Mouse (Mus musculus) macrophage (primary cell): ENCODE data around the gene Cenps. TPM values are rescaled to one million over a fixed set of nuclear protein-coding genes. Genes with fewer than 3 reads are reported as not detected.
"Not testable (repeated sequence)": the region's sequence is repeated elsewhere in the genome, so short reads cannot be mapped to it uniquely, and the experiment has no call there.

ENCODE experiments used
- H3K27ac ChIP-seq: fragments of 350-480 bp; formaldehyde crosslinking; 2 replicates; pipeline ENCODE4 v1.9.0; 2021
- H3K36me3 ChIP-seq: fragments of 350-480 bp; formaldehyde crosslinking; 2 replicates; pipeline ENCODE4 v1.9.0; 2021; ENCODE audit errors: inconsistent target
- H3K4me3 ChIP-seq: fragments of 350-480 bp; formaldehyde crosslinking; 2 replicates; pipeline ENCODE4 v1.9.0; 2021; ENCODE audit errors: inconsistent target
- H3K79me2 ChIP-seq: fragments of 350-480 bp; formaldehyde crosslinking; 2 replicates; pipeline ENCODE4 v1.9.0; 2021; ENCODE audit errors: inconsistent target
- WGBS: methylation state at CpG from one replicate; pipeline ENCODE4 v1.1.7; 2026; ENCODE audit warnings: inconsistent platforms; ENCODE audit not compliant: missing documents; 5-methylcytosine and 5-hydroxymethylcytosine counted together
- polyA plus RNA-seq: library from polyadenylated mRNA; stranded (reverse); fragments of 250-400 nt; gene quantifications from 3 replicates; pipeline ENCODE4 v1.2.4, GENCODE M21; 2018; ENCODE audit warnings: inconsistent platforms
- total RNA-seq, 78 experiments: library from RNA; depleted of rRNA; stranded (reverse); fragments of 250-400 nt; gene quantifications; 1 replicate in 9 of 78; 2 replicates in 24 of 78; 3 replicates in 43 of 78; 4 replicates in 2 of 78; pipeline ENCODE4 v1.2.4; 2018; ENCODE audit warnings: inconsistent platforms in 56 of 78

Cenps gene
- 1 to 10 TPM in 11 of 26 experiments, under 1 TPM in 1, not detected in 14; 0.85 to 5.5 (median 2.6) TPM for total RNA-seq (2018; cell fraction: chromatin; rRNA removed)
- 1 to 10 TPM in 19 of 26 experiments, under 1 TPM in 7; 0.58 to 2.8 (median 1.4) TPM for total RNA-seq (2018; cell fraction: cytosol; rRNA removed)
- total RNA-seq (2018; cell fraction: nucleus; rRNA removed), result 1 to 10 TPM in 6 of 26 experiments, under 1 TPM in 5, not detected in 15; 0.47 to 9.3 (median 1.0) TPM
- polyA plus RNA-seq, result 1.6 to 10.9 TPM (median 3.6 TPM) in 3 replicates

- Histone ChIP-seq H3K79me2 (no peaks in the 10 kb centered on the region), H3K27ac (peak within 1 kb of the TSS; percentile 36; the same call in 1 of the 2 replicates), H3K4me3 (peak within 1 kb of the TSS; percentile 68), H3K36me3 (no peaks in the 10 kb centered on the region)
- WGBS, result 1% methylated on average over 68 of the region's 68 CpGs
Observed at GRCm38 (mm10) chr4:149136982-149137770, at the start of gene Cenps. Cenps (minus strand) TSS chr4:149137629.

GRCm38 (mm10) chr4:149182755-149183154 lies 45.3 kb upstream of the Cenps start:
- Histone ChIP-seq H3K79me2 (no peaks in the 10 kb centered on the region), H3K4me3 (no peak overlapping the region), H3K27ac (no peak overlapping the region), H3K36me3 (peaks cover 35% of the 10 kb centered on the region)
- WGBS, result 79% methylated on average over 4 of the region's 4 CpGs

- H3K79me2 ChIP-seq, result no peaks in the 10 kb centered on the region
- H3K36me3 ChIP-seq, result peaks cover 29% of the 10 kb centered on the region
- 53% methylated on average over 6 of the region's 7 CpGs for WGBS
- no peak overlapping the region for H3K4me3 ChIP-seq
- H3K27ac ChIP-seq, result no peak overlapping the region
Observed at GRCm38 (mm10) chr4:149182192-149182591, 44.8 kb upstream of the Cenps start.

GRCm38 (mm10) chr4:149179573-149179972 lies 42.1 kb upstream of the Cenps start:
- no peak overlapping the region for H3K27ac ChIP-seq
- WGBS, result 87% methylated on average over 4 of the region's 4 CpGs
- no peak overlapping the region for H3K4me3 ChIP-seq
- no peaks in the 10 kb centered on the region for H3K79me2 ChIP-seq
- H3K36me3 ChIP-seq, result peaks cover 20% of the 10 kb centered on the region

- Histone ChIP-seq H3K79me2 (no peaks in the 10 kb centered on the region), H3K4me3 (no peak overlapping the region), H3K27ac (no peak overlapping the region), H3K36me3 (peaks cover 20% of the 10 kb centered on the region)
- WGBS, result 30% methylated on average over 7 of the region's 7 CpGs
Observed at GRCm38 (mm10) chr4:149179160-149179559, 41.7 kb upstream of the Cenps start.

- Histone ChIP-seq H3K36me3 (peaks cover 15% of the 10 kb centered on the region), H3K4me3 (no peak overlapping the region), H3K27ac (no peak overlapping the region), H3K79me2 (no peaks in the 10 kb centered on the region)
- WGBS, result 89% methylated on average over 4 of the region's 7 CpGs
Observed at GRCm38 (mm10) chr4:149178328-149178727, 40.9 kb upstream of the Cenps start.

- Histone ChIP-seq H3K27ac (no peak overlapping the region), H3K4me3 (no peak overlapping the region), H3K79me2 (no peaks in the 10 kb centered on the region), H3K36me3 (peaks cover 14% of the 10 kb centered on the region)
- 93% methylated on average over 5 of the region's 5 CpGs for WGBS
Observed at GRCm38 (mm10) chr4:149177046-149177445, 39.6 kb upstream of the Cenps start.

- Histone ChIP-seq H3K79me2 (no peaks in the 10 kb centered on the region), H3K27ac (no peak overlapping the region), H3K36me3 (peaks cover 10% of the 10 kb centered on the region), H3K4me3 (no peak overlapping the region)
- WGBS, result 93% methylated on average over 6 of the region's 6 CpGs
Observed at GRCm38 (mm10) chr4:149176645-149177044, 39.2 kb upstream of the Cenps start.

- Histone ChIP-seq H3K4me3 (no peak overlapping the region), H3K36me3 (no peaks in the 10 kb centered on the region), H3K79me2 (no peaks in the 10 kb centered on the region), H3K27ac (peak overlapping the region; percentile 83)
- 5% methylated on average over 6 of the region's 6 CpGs for WGBS
Observed at GRCm38 (mm10) chr4:149173661-149174060, 36.2 kb upstream of the Cenps start.

- Histone ChIP-seq H3K79me2 (no peaks in the 10 kb centered on the region), H3K36me3 (no peaks in the 10 kb centered on the region), H3K27ac (peak overlapping the region; percentile 83), H3K4me3 (no peak overlapping the region)
- WGBS, result 81% methylated on average over 2 of the region's 2 CpGs
Observed at GRCm38 (mm10) chr4:149172666-149173065, 35.2 kb upstream of the Cenps start.

- 86% methylated on average over 4 of the region's 5 CpGs for WGBS
- no peaks in the 10 kb centered on the region for H3K36me3 ChIP-seq
- H3K79me2 ChIP-seq, result no peaks in the 10 kb centered on the region
- no peak overlapping the region for H3K4me3 ChIP-seq
- H3K27ac ChIP-seq, result peak overlapping the region; percentile 83
Observed at GRCm38 (mm10) chr4:149172083-149172482, 34.7 kb upstream of the Cenps start.

GRCm38 (mm10) chr4:149171581-149171981 lies 34.2 kb upstream of the Cenps start:
- Histone ChIP-seq H3K27ac (peak overlapping the region; percentile 83), H3K4me3 (no peak overlapping the region), H3K79me2 (no peaks in the 10 kb centered on the region), H3K36me3 (no peaks in the 10 kb centered on the region)
- 18% methylated on average over 5 of the region's 5 CpGs for WGBS

GRCm38 (mm10) chr4:149170394-149170931 lies 33.0 kb upstream of the Cenps start:
- H3K79me2 ChIP-seq, result peaks cover 7% of the 10 kb centered on the region
- peak overlapping the region; percentile 83 for H3K27ac ChIP-seq
- no peaks in the 10 kb centered on the region for H3K36me3 ChIP-seq
- WGBS, result 18% methylated on average over 7 of the region's 7 CpGs
- no peak overlapping the region for H3K4me3 ChIP-seq

GRCm38 (mm10) chr4:149169926-149170325 lies 32.5 kb upstream of the Cenps start:
- not testable (repeated sequence) for H3K4me3 ChIP-seq, H3K36me3 ChIP-seq
- WGBS, result 91% methylated on average over 7 of the region's 8 CpGs
- Histone ChIP-seq H3K27ac (peak overlapping the region; percentile 83), H3K79me2 (peaks cover 13% of the 10 kb centered on the region)

- 54% methylated on average over 2 of the region's 2 CpGs for WGBS
- peak overlapping the region; percentile 79; the same call in 1 of the 2 replicates for H3K4me3 ChIP-seq
- peaks cover 32% of the 10 kb centered on the region for H3K79me2 ChIP-seq
- H3K27ac ChIP-seq, result peak overlapping the region; percentile 95
- peaks cover 10% of the 10 kb centered on the region; the same call in 1 of the 2 replicates for H3K36me3 ChIP-seq
Observed at GRCm38 (mm10) chr4:149168016-149168415, 30.6 kb upstream of the Cenps start.
